Mouse (Mus musculus) erythroblast, embryonic 14.5 days (primary cell): ENCODE data around the gene Vmn2r12.
"Not testable (repeated sequence)": the region's sequence is repeated elsewhere in the genome, so short reads cannot be mapped to it uniquely, and the experiment has no call there.

Experiments
- GATA1 ChIP-seq: IDR thresholded peaks from 2 replicates; pipeline ENCODE4 v1.6.1; 2012; ENCODE audit warnings: low read length, inconsistent platforms, mixed read lengths
- TAL1 ChIP-seq: IDR thresholded peaks from 3 replicates; pipeline ENCODE4 v1.6.1; 2012; ENCODE audit warnings: low read length, inconsistent platforms, mixed read lengths

DNA sequence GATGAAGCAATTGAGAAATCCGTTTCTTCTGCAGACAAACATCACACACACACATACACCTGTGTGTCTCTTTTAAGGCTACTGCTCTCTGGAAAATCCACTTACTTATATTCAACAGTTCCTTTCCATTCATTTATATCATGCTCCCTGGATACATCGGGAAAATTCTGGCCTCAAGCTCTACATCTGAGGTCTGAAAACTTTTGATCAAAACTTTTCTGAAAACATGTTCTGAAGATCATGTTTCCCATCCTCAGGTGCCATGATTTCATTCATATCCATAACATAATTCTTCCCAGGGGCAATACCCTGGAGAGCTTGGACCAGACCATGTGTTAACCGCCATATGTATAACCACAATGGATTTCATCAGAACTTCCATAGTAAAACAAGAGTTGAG lies 38.3 kb downstream of the Vmn2r12 start, which contains the start of gene Vmn2r11:
- TF ChIP-seq GATA1, TAL1: not testable (repeated sequence)
